Mouse (Mus musculus) thymus, postnatal 4 days (tissue): Measurements from ENCODE around the gene Arf4.

Experiments used
- DNase-seq: peaks from one replicate; pipeline ENCODE4 v3.0.0; 2021

Arf4 gene

GRCm38 (mm10) chr14:26637851-26638707 is at the start of gene Arf4:
Arf4 (plus strand) TSS chr14:26638074.
- DNase-seq = peak; percentile 96

GRCm38 (mm10) chr14:26591353-26591752 is 46.5 kb upstream of the Arf4 start:
- DNase-seq = no peak

GRCm38 (mm10) chr14:26593281-26593895 is 44.5 kb upstream of the Arf4 start:
- no peak for DNase-seq

- no peak for DNase-seq
Observed at GRCm38 (mm10) chr14:26595167-26595566, 42.7 kb upstream of the Arf4 start.

- DNase-seq = no peak
Observed at GRCm38 (mm10) chr14:26595695-26596365, 42.0 kb upstream of the Arf4 start.

GRCm38 (mm10) chr14:26605354-26605753 is 32.5 kb upstream of the Arf4 start:
- no peak for DNase-seq

GRCm38 (mm10) chr14:26609674-26610073 is 28.2 kb upstream of the Arf4 start:
- no peak for DNase-seq

- DNase-seq = no peak
Observed at GRCm38 (mm10) chr14:26610689-26611088, 27.2 kb upstream of the Arf4 start.

GRCm38 (mm10) chr14:26625301-26625700 is 12.6 kb upstream of the Arf4 start:
- no peak for DNase-seq

- no peak for DNase-seq
Observed at GRCm38 (mm10) chr14:26626605-26627140, 11.2 kb upstream of the Arf4 start.

- DNase-seq = no peak
Observed at GRCm38 (mm10) chr14:26637025-26637850, 636 bp upstream of the Arf4 start.

GRCm38 (mm10) chr14:26638708-26639084 is 822 bp downstream of the Arf4 start:
- DNase-seq = peak; percentile 61

- peak; percentile 19 for DNase-seq
Observed at GRCm38 (mm10) chr14:26639251-26639650, 1.4 kb downstream of the Arf4 start.

- DNase-seq = no peak
Observed at GRCm38 (mm10) chr14:26639961-26640360, 2.1 kb downstream of the Arf4 start.

GRCm38 (mm10) chr14:26643006-26643624 is 5.2 kb downstream of the Arf4 start:
- DNase-seq = no peak

GRCm38 (mm10) chr14:26645989-26646650 is 8.2 kb downstream of the Arf4 start:
- DNase-seq = no peak

- no peak for DNase-seq
Observed at GRCm38 (mm10) chr14:26647811-26648210, 9.9 kb downstream of the Arf4 start.

- peak; percentile 38 for DNase-seq
Observed at GRCm38 (mm10) chr14:26651901-26652300, 14.0 kb downstream of the Arf4 start.

GRCm38 (mm10) chr14:26658178-26658577 is 20.3 kb downstream of the Arf4 start:
- no peak for DNase-seq

GRCm38 (mm10) chr14:26660233-26660632 is 22.4 kb downstream of the Arf4 start:
- no peak for DNase-seq

GRCm38 (mm10) chr14:26662016-26662415 is 24.1 kb downstream of the Arf4 start:
- DNase-seq = no peak

- DNase-seq = no peak
Observed at GRCm38 (mm10) chr14:26662488-26662887, 24.6 kb downstream of the Arf4 start.
